Mouse (Mus musculus) E14TG2a.4 (cell line): ENCODE data around the gene Josd1.

Experiments
- H3K27me3 ChIP-seq: 2 replicates; pipeline ENCODE4 v1.6.1; 2014; ENCODE audit warnings: low read length, control low read depth; ENCODE audit not compliant: insufficient read depth
- H3K36me3 ChIP-seq: 2 replicates; pipeline ENCODE4 v1.6.1; 2014; ENCODE audit warnings: low read length, control low read depth; ENCODE audit not compliant: insufficient read depth
- H3K4me1 ChIP-seq: replicated peaks from 2 replicates; pipeline ENCODE4 v1.6.1; 2014; ENCODE audit warnings: low read depth, low read length, control low read depth
- H3K4me3 ChIP-seq: replicated peaks from 2 replicates; pipeline ENCODE4 v1.5.1; 2014; ENCODE audit warnings: mild to moderate bottlenecking, low read length
- H3K9me3 ChIP-seq: 2 replicates; pipeline ENCODE4 v1.6.1; 2014; ENCODE audit warnings: low read length, control low read depth
- CTCF ChIP-seq: conservative IDR thresholded peaks from 2 replicates; pipeline ENCODE4 v1.5.1; 2014; ENCODE audit warnings: low read length
- NANOG ChIP-seq: IDR thresholded peaks from 2 replicates; pipeline ENCODE4 v1.6.1; 2014; ENCODE audit warnings: borderline replicate concordance, low read length, mixed read lengths
- POU5F1 ChIP-seq: IDR thresholded peaks from 2 replicates; pipeline ENCODE4 v1.6.1; 2014; ENCODE audit warnings: low read length, borderline replicate concordance

Gene Josd1

DNA sequence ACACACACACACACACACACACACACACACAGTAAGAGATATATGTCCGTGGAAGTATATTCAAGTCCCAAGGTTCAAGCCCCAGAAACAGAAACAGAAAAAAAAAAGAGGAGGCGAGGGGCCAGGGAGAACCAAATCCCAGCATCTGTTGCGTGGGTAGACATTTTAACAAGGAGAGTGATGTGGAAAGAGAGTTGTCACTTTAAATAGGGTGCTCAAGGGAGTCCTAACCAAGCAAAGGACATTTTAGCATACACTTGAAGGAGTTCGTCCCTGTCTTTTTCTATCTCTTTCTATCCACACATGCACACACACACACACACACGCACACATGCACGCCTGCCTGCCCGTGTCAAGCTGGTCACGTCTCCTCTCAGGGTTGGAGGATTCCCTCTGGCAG, 23.1 kb downstream of the Josd1 start:
- H3K36me3 ChIP-seq: peaks cover 60% of the 10 kb centered on the region
- H3K4me1 ChIP-seq: peaks cover 23% of the 10 kb centered on the region
- no peak overlapping the region for H3K4me3 ChIP-seq
- TF ChIP-seq CTCF (no peak), POU5F1 (no peak), NANOG (no peak)
- H3K27me3 ChIP-seq: no peaks in the 10 kb centered on the region
- H3K9me3 ChIP-seq: no peaks in the 10 kb centered on the region

DNA sequence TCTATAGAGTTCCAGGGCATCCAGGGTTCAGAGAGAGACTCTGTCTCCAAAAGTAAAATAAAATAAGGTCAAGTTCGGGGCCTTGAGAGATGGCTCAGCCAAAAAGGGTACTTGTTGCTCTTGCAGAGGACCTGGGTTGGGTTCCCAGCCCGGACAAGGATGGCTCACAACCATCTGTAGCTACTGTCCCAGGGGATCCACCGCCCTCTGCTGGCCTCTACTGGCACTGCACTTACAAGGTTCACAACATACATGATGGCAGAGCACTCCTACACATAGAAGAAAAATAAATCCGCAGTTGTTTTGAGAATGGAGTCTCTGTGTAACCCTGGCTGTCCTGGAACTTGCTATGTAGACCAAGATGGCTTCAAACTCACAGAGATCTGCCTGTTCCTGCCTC, 25.9 kb downstream of the Josd1 start:
- Histone ChIP-seq H3K4me3 (no peak overlapping the region), H3K9me3 (no peaks in the 10 kb centered on the region), H3K36me3 (peaks cover 44% of the 10 kb centered on the region), H3K27me3 (no peaks in the 10 kb centered on the region), H3K4me1 (peaks cover 21% of the 10 kb centered on the region)
- TF ChIP-seq NANOG: no peak
- peak; percentile 90 for TF ChIP-seq CTCF
- TF ChIP-seq POU5F1: no peak

DNA sequence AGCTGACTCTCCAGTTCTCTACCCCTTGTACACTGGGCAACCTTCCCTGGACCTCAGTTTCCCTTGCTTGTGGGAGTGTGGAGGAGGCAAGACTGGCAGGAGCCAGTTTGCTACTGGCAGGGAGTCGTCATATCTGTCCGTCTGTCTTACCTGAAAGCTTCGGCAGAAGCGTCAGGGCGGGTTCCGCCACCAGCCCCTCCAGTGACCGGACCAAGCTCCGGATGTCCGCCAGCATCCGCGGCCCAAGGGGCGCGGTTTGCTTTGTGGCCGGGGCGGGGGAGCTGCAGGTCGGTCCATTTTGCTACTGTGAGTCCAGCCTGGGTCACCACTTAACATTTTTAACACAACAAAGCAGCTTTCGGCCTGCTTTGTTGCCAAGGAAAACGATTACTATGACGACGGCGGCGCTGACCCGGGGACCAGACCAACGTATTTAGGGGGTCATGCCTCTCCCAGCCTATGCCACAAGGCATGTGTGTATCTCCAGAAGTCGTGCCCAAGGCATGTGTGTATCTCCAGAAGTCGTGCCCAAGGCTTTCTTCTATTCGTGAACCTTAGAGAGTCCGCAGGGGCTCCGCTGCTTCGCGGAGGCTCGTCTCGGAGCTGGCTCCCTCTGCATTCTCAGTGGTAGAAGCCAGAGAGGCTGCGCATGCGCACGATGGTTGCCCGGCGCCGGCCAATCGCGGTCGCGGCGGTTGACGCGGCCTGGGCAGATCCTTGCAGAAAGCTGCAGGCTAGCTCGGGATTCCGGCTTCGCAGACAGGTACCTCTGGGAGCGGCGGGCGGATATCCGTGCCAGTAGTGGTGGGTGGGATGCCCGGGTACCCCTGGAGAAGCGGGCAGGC, 29.0 kb downstream of the Josd1 start, which contains the start of the genes Fam227a and Cby1:
Fam227a (minus strand) TSS at position 426 of the 845 bp plus-strand sequence.
Cby1 (plus strand) TSS at position 669 of the 845 bp plus-strand sequence.
- peak within 1 kb of the TSS; percentile 87 for H3K4me3 ChIP-seq
- no peak; the same call in 1 of the 2 replicates for TF ChIP-seq POU5F1
- TF ChIP-seq CTCF: no peak
- no peak for TF ChIP-seq NANOG
- no peaks in the 10 kb centered on the region for H3K27me3 ChIP-seq
- H3K9me3 ChIP-seq: no peaks in the 10 kb centered on the region
- H3K36me3 ChIP-seq: peaks cover 20% of the 10 kb centered on the region
- peaks cover 27% of the 10 kb centered on the region for H3K4me1 ChIP-seq

DNA sequence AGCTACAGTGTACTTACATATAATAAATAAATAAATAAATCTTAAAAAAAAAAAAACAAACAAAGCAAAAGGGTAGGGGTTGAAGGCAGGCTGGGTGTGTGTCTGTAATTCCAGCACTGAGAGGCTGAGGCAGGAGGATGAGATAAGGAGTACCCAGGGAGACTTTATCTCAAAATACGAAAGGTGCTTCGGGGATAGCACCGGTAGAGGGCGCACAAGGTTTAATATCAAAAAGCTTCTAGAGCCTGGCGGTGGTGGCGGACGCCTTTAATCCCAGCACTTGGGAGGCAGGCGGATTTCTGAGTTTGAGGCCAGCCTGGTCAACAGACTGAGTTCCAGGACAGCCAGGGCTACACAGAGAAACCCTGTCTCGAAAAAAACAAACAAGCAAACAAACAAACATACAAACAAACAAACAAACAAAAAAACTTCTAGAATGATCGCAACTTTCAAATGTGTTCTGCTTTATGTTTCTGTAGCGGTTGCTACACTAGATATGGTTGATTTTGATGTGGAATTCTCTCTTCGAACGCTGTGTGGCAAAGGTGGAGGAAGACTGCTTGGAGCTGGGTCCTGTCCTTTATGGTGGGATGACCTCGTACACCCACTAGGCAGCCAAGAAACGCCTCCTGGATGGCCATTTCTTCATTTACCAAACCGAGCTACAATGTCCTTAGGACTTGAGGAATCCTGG, 29.7 kb downstream of the Josd1 start:
- Histone ChIP-seq H3K27me3 (no peaks in the 10 kb centered on the region), H3K9me3 (no peaks in the 10 kb centered on the region), H3K36me3 (peaks cover 16% of the 10 kb centered on the region), H3K4me1 (peaks cover 27% of the 10 kb centered on the region), H3K4me3 (peak overlapping the region; percentile 87)
- TF ChIP-seq POU5F1 (no peak), CTCF (peak; percentile 64)

DNA sequence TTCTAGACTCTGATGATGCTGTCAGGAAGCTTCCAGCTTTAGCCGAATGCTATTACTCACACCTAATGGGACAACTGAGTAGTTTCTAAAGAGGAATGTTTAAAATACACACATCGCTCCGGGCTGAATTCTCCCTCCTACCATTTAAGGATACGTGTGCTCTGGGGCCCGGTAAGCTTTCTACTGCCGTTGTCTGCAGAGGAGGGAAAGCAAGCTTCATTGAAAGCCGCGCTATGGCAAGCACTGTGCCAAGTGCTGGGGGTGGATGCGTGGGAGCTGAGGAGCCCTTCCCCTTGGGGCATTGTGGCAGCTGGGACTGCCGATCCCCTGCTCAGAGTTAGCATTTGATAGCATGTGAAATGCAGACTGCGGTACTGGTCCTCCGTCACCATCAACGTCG, 31.3 kb downstream of the Josd1 start:
- Histone ChIP-seq H3K4me3 (no peak overlapping the region), H3K4me1 (peaks cover 27% of the 10 kb centered on the region), H3K27me3 (no peaks in the 10 kb centered on the region), H3K36me3 (0 out of 2 replicates have a peak, but pooled peaks cover 5% of the 10 kb centered on the region), H3K9me3 (no peaks in the 10 kb centered on the region)
- TF ChIP-seq POU5F1 (no peak), CTCF (no peak), NANOG (no peak)

DNA sequence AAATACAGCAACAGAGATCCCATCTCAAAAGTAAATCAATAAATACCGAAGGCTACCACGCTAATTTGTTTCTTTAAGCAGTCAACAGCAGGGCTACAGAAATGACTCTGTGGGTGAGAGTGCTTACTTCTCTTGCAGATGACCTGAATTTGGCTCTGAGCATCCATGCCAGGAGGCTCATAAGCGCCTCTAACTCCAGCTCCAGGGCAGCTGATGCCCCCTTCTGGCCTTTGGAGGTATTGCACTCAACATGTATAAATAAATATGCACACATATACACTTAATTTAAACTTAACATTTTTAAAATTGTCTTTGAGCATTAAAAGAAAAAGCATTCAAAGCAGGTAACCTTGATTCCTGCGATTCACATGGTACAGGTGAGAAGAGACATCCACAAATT, 36.2 kb downstream of the Josd1 start:
- H3K4me1 ChIP-seq: peaks cover 25% of the 10 kb centered on the region
- H3K27me3 ChIP-seq: 0 out of 2 replicates have a peak, but pooled peaks cover 3% of the 10 kb centered on the region
- H3K4me3 ChIP-seq: no peak overlapping the region
- TF ChIP-seq CTCF: peak; percentile 89
- TF ChIP-seq NANOG: no peak
- no peak for TF ChIP-seq POU5F1
- no peaks in the 10 kb centered on the region for H3K9me3 ChIP-seq
- no peaks in the 10 kb centered on the region for H3K36me3 ChIP-seq

DNA sequence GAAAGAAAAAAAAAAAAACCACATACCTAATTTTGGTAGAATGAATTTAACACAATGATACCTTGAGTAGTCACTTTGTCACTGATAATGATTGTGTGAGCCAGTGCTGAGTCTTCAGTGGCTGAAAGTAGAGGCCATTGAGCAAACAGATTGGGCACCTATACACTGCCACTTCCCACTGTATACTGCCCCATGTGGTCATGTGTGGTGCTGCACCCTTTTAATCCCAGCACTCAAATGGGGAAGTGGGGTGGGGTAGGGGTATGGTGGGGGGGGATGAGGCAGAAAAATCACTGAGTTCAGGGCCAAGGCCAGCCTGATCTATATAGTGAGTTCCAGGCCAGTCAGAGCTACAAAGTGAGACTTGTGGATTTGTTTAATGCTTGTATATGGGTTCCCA, 37.1 kb downstream of the Josd1 start:
- no peak overlapping the region for H3K4me3 ChIP-seq
- no peaks in the 10 kb centered on the region for H3K36me3 ChIP-seq
- 0 out of 2 replicates have a peak, but pooled peaks cover 3% of the 10 kb centered on the region for H3K27me3 ChIP-seq
- no peaks in the 10 kb centered on the region for H3K9me3 ChIP-seq
- peaks cover 25% of the 10 kb centered on the region for H3K4me1 ChIP-seq
- TF ChIP-seq POU5F1 (no peak), CTCF (peak; percentile 80)

DNA sequence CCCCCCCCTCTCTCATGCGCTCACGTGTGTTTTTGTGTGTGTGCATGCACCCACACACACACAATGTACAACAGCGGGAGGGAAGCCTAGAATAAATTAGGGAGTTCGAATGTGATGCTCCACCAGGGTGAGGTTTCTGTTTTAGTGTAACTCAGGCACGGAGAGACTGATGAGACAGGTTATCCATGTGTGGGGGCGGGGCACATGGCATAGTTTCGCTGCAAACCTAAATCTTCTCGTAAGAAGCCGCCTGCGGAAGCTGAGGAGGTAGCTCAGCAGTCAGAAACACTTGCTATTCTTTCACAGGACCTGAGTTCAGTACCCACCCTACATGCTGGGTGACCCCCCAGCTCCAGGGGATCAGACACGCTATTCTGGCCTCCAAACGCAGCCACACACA, 39.6 kb downstream of the Josd1 start:
- TF ChIP-seq CTCF (no peak), NANOG (no peak), POU5F1 (no peak)
- Histone ChIP-seq H3K27me3 (0 out of 2 replicates have a peak, but pooled peaks cover 3% of the 10 kb centered on the region), H3K4me1 (peaks cover 26% of the 10 kb centered on the region), H3K9me3 (no peaks in the 10 kb centered on the region), H3K4me3 (no peak overlapping the region), H3K36me3 (no peaks in the 10 kb centered on the region)
